Mouse (Mus musculus): Measurements from ENCODE around the gene Plxna4.

The Plxna4 gene

DNA sequence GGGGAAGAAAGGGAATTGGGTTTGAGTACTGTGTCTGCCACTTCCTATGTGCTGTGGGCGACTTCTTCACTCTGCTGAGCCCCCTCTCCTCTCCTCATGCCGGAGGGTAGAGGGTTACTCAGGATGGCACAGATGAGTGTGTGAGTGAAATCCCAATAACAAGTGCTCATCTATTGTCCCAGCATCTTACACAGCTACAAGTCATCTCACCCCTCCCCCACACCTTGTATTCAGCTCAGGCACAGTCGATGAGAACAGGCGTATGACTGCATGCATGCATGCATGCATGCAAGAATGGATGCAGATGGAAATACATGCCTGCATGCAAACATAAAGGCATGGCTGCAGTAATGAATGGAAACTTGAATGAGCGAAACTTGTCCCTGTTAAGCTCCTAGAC, 327.7 kb downstream of the Plxna4 start:
- DNase-seq (ENCODE audit: low read depth, low spot score) = no peak

DNA sequence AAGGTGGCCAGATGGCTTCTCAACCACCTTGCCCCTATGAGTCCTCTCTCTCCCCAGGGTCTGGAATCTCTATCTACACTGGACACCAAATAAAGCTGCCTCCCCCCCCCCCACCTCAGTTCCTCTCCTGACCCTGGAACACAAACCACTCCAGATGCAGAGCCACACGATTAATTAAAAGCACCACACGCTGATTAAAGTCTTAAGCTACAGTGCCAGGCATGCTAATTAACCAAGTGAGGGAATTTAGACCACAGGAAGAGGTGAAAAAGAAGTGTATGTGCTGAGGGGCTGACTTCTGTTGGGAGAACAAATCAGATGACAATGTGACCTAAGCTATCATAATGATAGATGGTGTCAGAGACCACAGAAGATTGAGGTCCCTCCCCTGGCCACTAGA, 332.8 kb downstream of the Plxna4 start:
- DNase-seq (ENCODE audit: low read depth, low spot score) = no peak

DNA sequence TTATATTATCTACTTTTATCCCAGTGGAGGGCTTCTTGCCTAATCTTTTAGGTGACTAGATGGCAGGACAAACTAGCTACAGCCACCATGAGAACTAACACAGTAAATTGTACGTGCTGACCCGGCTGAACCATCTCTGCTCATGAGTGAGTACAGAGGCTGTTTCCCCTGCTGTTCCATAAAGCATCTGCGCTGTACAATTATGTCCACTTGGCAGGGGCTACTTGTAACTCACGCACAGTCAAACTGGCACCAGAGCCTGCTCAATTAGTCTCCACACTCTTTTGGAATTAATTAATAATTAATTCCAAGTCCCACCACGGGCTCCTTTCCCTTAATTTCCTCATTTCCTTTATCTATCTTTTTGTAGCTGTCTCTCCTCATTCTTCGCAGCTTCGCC, 335.8 kb downstream of the Plxna4 start:
- no peak for DNase-seq (ENCODE audit: low read depth, low spot score)

DNA sequence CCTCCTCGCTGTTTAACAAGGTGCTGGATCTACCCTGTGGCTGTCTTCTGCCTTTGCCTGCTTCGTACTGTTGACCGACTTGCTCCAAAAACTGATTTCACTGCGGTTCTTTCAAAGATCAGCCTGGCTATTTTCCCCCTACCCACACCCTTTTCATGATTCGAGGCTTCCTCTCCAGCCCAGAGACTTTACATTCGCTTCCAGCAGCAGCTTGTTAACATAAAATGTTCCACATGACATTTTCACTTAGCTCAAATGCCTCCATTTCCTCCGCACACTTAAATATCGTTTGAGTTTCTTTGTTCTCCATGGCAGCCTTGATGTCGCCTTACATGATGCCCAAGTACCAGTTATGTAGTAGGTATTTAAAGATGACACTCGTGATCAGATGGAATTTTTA, 336.3 kb downstream of the Plxna4 start:
- no peak for DNase-seq (ENCODE audit: low read depth, low spot score)

DNA sequence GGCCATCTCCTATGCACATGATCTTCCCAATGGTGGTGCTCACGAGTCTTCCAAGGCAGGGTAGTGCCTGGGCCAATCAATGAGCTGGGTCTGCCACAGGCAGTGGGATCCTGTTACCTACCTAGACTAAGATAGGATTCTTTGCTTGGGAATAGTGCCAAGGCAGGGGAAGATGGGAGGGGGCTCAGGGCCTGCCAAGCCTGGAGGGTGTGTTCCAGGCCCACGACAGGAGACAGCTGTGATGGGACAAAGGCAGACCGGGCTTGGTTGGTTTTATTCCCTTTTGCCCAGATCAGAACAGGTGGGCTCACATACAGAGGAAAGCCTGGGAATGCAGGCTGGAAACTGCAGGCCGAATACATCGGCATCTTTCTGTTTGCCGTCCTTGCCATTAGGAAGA, 342.0 kb downstream of the Plxna4 start:
- DNase-seq (ENCODE audit: low read depth, low spot score) = no peak

DNA sequence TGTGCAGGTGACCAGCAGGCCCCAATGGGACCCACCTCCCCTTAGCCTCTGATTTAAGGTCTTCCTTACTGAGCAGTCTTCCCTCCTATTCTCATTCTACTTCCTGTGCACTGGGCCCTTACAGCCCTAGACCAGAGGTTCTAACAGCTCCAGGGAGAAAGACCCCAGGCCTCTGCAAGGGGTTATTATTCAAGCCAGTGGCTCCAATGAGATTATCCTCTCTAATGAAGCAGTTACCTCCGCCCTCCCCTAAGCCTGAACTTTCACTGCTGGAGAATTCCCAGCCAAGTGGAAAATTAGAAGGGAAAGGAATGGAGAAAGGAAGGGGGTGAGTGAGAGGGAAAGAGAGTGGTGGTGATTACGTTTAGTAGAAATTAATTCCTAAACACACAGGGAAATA, 345.0 kb downstream of the Plxna4 start:
- DNase-seq (ENCODE audit: low read depth, low spot score) = no peak

DNA sequence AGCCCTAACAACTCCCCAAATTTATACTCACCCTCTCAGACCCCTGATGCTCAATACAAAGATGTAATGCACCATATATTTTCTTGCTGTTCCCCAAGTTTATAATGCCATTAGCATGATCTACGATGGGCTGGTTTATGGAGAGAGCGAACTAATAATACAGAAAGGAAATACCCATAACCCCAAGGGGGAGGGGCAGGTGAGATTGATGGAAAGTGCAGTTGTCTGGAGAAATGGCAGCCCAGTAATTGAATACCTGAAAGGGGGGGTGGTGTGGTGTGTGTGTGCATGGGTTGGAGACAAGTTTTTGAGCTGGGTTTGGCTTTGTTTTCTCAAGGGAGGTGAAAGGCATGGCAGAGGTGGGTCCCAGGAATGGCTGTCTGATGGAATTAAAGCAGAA, 356.6 kb downstream of the Plxna4 start:
- no peak for DNase-seq (ENCODE audit: low read depth, low spot score)

DNA sequence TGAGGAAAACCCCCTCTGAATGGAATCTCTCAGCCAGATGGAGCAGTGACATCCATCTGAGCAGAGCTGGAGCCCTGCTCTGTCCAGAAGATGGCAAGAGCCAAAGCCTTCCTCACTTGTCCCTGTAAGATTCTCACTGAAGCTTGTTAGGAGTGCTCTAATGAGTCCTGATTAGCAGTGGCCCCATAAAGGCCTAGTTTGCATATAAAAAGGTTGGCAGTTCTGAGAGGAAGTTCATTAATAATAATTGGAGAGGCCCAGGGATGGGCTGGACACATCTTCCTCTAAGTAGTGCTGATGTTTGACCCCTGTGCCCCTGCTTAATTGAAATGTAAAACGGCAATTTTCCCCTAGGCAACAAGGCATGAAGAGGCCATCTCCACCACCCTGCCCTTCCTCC, 361.4 kb downstream of the Plxna4 start:
- DNase-seq (ENCODE audit: low read depth, low spot score) = no peak

DNA sequence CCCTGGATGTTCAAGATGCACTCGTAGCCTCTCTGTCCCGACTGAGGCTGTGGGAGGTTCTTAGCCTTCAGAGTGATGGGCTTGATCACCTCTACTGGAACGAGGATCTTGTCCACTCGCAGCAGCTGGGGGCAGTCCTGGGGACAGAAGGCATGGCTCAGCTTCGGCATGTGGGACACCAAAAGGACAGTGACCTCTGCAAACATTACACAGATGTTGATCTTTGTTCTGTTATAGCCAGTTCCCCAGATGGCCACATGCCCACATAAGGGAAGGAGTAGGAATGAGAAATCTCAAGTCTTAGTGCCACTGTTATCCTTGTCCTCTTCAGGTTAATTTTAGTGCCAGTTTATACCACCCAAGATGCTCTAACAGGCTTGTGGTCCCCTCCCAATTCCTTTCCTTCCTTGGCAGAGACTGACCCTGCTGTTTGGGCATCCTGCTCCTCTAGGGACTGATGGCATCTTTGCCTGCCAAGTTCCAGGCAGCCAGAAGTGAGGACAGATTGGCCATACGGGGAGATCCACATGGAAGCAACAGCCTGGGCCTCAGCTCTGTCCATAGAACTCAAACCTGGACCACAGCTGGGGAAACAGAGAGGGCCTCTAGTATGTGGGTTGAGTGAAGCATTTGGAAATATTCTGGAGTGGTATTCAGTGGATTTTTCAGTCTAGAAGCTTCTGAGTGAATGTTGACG, 363.8 kb downstream of the Plxna4 start:
- no peak for DNase-seq (ENCODE audit: low read depth, low spot score)

DNA sequence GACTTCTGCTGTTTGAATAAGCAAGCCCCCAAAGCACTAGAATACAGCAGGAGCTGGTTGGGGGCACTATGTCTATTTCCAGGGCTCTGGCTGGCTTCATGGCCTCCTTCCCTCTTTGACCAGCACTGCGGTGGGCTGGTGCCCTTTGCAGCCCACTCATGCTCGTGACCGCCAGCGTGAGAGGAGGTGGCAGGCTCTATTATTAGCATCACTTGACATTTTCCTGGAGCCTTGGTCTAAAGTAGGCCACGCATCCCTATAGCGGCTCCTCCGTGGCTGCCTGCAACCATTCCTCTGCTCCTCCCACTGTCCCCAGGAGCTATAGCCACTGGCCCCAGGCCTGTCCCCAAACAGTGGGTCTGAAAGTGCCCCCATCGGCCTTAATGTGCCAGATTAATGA, 367.2 kb downstream of the Plxna4 start:
- DNase-seq (ENCODE audit: low read depth, low spot score) = no peak

DNA sequence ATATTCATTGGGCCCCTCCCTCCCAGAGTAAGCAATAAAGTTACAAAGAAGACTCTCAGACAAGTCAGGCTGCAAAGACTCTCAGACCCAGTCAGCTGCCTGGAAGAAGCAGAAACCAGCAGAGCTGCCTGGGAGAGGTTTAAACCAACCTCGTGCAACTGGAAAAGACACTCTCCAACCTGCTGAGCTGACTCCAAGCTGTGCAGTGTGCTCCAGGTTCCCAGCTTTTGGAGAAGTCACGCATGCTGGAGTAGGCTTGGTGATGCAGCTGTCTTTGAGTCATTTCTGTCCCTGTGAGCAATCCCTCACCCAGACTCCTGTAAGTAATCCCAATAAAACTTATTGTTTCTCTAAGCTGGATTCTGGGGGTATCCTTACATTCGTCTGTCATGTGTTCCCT, 369.4 kb downstream of the Plxna4 start:
- DNase-seq (ENCODE audit: low read depth, low spot score) = no peak

DNA sequence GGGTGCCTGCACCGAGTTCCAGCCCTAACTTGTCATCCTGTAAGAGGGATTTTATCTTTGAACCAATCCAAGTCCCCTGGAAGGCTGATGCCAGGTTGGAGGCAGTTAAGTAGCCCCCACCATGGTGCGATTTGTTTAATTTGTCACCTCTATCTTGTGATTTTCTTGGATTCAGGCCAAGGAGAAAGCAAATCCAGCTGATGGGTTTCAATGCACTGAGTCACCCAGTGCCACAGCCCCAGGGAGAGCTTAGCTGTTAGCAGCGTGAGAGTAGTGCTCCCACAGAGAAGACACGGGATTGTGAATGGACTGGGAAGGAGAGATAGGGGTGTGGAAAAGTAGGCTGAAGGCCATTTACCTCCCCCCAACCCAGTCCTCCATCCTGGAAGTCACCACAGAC, 375.6 kb downstream of the Plxna4 start:
- no peak for DNase-seq (ENCODE audit: low read depth, low spot score)

DNA sequence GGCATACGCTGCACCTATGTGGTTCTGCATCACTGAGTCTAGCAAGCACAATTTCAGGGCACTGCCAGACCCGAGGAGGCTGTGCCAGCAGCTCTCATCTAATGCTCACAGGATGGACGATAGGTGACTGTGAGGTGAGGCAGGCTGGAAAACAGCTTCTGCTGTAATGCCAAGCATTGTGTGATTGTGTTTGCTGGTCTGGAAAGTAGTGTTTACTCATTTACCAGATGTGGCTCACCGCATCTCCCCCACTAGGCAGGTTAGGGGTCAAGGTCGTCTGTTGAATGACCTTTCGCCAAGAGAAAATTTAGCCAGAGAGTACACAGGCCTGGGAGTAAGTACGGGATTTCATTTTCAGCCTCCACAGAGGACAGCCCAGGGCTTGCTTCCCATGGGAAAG, 377.9 kb downstream of the Plxna4 start:
- no peak for DNase-seq (ENCODE audit: low read depth, low spot score)

DNA sequence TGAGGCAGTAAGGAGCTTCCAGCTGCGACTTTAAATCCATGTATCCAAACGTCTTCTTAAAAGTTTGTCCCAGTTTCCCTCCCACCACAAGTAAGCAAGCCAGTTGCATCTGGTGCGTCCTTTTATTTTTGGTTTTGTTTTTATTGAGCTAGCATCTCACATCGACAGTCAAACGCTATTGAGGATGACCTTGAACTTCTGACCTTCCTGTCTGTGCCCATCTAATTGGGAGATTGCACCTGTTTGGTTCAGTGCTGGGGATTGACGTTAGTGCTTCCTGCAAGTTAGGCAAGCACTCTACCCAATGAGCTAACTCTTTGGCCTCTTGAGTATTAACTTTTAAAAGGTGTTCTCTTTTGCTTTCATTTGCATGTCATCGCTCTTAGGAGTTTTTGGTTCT, 379.0 kb downstream of the Plxna4 start:
- DNase-seq (ENCODE audit: low read depth, low spot score) = no peak

DNA sequence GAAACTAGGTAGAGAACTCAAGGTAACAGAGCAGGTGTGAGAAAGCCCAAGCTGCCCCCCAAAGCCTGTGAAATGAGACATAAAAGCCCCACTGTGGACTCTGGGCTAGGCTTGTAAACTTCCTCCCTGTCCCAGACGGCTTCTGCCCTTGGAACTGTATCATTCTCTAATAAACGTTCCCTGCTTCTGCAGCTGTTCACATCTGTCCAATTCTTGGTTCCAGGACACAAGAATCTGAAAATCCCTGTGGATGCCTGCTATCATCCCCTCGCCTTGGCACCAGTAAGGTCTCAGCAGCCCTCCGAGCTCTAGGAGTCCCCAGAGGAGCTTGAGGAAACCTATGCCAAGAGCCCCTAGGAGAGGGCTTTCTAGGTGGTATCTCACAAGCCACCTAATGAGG, 383.7 kb downstream of the Plxna4 start:
- DNase-seq (ENCODE audit: low read depth, low spot score) = no peak

DNA sequence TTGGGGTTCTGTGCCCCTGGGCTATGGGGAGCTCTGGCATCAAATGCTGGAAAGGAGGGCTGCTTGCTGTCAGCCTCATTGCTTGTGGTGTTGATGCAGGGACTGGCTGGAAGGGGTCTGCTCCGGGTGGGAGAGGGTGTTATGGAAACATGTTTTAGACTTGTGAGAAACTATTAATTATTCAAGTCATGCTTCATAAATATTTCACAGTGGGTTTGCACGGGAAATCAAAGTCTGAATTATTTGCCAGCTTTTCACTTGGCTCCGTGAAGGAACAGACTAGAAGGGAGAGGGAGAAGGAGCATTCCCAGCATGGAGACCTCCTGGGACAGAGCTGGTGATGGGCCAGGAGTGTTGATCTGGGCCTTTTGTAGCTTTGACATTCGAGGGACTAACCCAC, 384.6 kb downstream of the Plxna4 start:
- DNase-seq (ENCODE audit: low read depth, low spot score) = no peak

DNA sequence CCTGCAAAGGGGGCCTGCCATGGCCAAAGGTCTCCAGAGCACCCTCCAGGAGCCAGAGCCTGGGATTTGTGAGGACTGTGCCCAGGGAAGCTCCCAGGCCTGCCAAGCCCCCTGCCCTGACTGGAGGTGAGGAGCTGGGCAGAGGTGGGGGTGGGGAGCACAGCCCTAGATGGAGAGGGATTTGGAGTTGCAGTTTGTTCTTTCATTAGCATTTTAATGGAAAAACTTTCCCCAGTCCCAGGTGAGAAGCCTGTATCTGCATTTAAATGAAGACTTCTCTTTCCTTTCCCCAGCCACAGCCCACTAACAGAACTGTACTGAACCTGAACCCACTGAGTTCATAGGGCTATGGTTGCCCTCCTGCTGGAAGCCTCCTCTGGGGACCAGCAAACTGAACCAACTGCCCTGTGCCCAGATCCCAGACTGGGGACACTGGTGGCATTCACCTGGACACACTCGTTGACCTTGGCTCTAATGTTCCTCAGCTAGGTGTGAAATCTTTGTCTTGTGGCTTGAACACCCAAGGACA, 385.3 kb downstream of the Plxna4 start:
- DNase-seq (ENCODE audit: low read depth, low spot score) = no peak

DNA sequence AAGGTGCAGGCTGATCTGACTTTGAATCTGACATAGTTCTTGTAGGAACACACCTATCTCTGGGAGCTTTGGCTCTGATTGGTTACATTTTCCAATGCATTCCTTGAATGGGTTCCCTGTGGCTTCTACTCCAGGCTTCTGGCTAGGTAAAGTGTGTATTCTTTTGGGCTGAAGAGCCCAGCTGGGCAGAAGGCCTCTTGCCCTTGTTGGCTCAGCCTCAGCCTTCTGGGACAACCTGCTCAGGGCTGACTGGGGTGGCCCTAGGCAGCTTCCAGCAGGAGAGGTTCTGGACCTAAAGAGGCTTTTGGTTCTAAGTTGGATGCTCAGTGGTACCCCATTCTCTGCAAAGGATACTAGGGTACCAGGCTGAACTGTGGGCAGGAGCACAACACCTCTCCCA, 386.5 kb downstream of the Plxna4 start:
- DNase-seq (ENCODE audit: low read depth, low spot score) = no peak

DNA sequence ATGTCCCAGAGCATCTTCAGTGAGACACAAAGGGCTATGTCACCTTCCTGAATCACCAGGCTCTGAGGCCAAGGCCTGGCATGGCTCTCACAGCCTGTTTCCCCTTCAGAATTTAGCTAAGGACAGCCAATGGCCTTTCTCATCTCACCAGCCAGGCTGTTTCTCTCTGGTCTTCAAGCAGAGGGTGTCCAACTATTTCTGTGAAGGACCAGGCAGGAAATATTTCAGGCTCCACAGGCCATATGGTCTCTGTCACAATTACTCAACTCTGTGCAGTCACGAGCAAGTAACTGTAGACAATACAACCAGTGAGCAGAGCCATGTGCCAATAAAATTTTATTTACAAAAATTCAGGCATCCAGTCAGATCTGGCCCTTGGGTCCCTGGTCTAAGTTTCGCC, 388.4 kb downstream of the Plxna4 start:
- DNase-seq (ENCODE audit: low read depth, low spot score) = no peak

DNA sequence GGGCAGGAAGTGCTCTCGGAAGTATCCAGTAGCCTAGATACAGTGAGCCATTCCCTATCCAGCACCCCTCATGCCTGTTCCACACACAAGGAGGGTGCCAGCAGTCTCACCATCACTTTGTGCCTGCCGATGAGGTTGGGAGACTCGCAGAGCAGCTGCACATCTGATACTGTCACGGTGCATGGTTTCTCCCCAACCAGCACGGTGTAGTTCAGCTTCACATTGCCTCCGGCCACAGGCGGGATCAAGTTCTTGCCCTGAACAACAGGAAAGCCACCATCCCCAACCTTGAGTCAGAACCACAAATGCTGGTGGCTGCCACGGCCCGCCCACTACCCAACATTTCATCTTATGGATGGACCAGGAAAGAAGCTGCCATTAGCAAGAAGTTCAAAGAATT, 391.1 kb downstream of the Plxna4 start:
- no peak for DNase-seq (ENCODE audit: low read depth, low spot score)

DNA sequence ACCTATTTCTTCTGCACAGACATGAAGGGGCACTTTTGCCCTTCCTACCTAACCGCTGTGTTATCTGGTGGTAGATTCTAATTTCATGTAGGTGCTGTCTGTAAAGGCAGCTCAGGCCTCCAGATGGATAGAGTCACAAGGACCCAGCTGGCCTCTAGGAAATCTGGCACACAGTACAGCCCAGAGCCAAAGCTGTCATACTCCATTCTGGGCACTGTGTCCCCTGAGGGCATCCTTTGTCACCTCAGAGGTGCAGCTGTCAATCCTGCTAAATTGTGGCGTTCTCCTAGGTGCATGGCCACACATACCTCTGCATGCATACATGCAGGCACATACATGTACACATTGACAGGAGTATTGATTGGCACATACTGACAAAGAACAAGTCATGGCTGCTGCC, 394.9 kb downstream of the Plxna4 start:
- DNase-seq (ENCODE audit: low read depth, low spot score) = no peak

DNA sequence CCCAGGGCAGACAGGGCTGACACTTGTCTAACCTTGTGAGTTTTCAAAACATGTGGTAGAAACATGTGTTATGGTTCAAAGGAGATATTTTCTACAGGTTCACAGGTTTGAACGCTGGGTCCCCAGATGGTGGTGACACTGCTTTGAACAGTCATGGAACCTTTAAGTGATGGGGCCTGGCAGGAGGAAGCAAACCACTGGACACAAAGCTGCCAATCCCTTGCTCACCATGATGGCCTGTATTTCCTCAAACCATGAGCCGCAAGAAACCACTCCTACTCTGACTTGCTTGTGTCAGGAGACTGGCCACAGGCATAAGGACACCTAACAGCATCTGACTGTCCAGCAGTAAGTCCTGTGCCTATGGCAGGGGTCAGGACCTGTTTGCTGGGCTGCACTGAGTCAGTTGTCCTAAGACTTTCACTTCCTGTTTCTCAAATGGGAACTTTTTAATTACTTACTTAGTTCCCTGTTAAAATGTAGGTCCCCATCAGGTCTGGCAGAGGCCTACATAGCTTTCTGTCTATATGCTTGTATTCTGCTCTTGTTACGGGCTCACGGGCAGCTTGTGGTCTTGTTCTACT, 403.5 kb downstream of the Plxna4 start:
- no peak for DNase-seq (ENCODE audit: low read depth, low spot score)

DNA sequence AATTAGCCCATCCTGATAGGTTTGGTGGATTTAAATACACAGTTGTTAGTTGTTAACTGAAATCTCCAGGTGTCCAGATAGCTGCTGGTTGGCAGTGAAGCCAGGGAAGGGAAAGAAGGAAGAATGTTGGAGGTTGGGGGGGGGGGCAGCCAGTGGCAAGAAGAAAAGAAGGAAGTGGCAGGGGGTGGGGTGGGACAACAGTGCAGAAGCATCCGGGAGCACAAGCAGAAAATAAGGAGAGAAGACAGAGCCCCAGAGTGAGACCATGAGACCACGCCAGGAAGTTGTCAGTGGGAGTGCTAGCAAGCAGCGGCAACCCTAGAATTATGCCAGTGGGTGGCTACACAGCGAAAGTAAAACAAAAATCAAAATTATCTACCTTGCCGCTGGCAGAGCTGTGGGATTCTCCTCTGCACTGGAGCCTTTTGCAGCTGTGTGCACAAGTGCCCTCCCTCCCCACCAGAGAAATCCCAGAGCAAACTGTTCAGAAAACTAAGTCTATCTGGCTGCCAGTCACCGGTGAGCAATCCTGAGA, 404.3 kb downstream of the Plxna4 start:
- DNase-seq (ENCODE audit: low read depth, low spot score) = no peak

DNA sequence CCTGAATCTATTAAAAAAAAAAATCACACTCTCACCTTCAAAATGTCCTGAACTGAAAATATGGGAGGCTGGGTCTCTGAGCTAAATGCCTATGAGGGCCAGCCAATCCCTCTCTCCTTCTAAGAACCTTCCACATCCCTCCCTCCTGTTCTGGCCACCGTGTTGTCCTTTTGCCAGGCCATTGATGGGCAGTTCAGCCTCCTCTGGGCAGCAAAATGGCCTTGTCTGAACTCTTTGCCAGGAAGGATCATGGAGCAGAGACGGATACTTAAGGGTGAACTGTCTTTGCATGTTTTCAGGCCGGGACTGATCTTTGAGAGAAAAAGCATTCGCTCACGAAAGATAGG, 408.0 kb downstream of the Plxna4 start:
- DNase-seq (ENCODE audit: low read depth, low spot score) = no peak
